Mouse (Mus musculus) urinary bladder, adult 18-20 months (tissue): ENCODE measurements around the gene Clcn2.
"Not testable (repeated sequence)": the region's sequence is repeated elsewhere in the genome, so short reads cannot be mapped to it uniquely, and the experiment has no call there.

Experiments
- DNase-seq, 2 experiments: peaks; one replicate each; pipeline ENCODE4 v3.0.0; 2022; ENCODE audit warnings: low spot score in 2 of 2, mixed read lengths in 2 of 2

The Clcn2 gene

DNA sequence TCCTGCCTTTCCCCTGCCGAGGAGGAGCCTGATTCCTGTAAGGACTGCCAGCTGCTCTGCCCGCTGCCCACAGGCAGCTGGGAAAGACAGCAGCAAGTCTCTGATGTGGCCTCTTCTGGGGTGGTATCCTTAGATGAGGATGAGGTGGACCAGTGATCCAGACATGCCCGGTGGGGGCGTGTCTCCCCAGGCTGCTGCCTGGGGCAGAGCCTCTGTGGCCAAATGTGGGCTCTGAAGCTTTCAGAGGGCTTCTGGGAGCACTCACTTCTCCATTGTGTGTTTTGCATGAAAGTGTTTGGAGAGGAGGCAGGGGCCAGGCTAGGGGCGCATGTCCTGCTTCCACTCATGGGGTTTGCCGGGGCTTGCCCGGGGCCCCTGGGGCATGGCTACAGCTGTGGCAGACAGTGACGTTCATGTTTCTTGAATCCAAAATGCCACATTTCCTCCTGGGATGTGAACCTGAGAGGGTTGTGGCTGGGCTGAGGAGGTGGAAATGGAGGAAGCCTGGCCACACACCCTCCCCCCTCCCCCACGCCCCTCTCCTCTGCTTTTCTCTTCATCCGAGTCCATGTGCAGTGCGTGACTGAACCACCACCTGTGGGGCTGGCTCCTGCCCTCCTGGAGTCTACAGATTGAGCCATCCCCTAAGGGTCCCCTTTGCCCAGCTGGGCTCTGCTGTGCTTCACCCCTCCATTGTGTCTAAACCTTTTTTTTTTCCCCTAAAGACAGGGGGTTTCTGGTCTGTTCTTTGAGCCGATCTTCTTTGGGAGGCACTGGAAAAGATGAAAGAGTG lies 15.6 kb downstream of the Clcn2 start:
- no peak for DNase-seq

DNA sequence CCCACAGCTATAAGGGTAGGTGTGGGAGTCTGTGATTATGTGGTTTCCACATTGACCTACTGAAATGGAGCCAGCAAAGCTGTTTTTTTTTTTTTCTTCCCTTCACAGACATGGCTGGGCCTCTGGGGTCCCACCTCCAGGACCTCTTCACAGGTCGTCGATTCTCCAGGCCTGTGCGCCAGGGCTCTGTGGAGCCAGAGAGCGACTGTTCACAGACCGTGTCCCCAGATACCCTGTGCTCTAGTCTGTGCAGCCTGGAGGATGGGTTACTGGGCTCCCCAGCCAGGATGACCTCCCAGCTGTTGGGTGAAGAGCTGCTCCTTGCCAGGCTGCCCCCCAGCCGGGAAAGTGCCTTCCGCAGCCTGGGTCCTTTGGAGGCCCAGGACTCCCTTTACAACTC lies 16.2 kb downstream of the Clcn2 start:
- no peak for DNase-seq

DNA sequence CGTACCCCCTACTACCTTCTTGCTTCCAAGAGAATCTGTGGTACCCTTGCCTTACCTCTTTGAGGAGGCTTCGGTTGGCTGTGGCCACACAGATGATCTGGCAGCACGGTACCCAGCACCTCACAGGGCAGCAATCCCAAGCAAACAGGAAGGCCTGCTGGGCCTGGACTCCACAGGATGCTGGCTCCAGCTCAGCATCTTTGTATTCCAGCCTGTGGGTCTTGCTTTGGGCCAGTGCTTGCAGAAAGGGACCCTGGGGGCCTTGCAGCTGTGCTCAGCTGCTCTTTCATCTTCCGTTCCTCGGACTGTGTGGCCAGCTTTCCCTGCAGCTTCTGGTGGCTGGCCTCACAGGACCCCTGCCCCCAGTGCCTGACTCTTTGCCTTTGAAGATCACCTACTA lies 17.5 kb downstream of the Clcn2 start:
- DNase-seq: no peak

DNA sequence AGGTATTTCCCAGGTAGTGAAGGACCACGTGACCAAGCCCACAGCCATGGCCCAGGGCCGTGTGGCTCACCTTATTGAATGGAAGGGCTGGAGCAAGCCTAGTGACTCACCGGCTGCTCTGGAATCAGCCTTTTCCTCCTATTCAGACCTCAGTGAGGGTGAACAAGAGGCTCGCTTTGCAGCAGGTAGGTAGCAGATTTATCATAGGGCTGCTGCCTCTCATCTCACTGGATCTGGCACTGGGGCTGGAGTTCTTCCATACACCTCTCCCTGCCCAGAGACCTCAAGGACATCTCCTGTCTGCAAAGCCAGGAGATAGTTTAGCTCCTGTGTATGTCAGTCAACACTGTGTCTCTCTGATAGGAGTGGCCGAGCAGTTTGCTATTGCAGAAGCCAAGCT lies 18.3 kb downstream of the Clcn2 start:
- no peak for DNase-seq

DNA sequence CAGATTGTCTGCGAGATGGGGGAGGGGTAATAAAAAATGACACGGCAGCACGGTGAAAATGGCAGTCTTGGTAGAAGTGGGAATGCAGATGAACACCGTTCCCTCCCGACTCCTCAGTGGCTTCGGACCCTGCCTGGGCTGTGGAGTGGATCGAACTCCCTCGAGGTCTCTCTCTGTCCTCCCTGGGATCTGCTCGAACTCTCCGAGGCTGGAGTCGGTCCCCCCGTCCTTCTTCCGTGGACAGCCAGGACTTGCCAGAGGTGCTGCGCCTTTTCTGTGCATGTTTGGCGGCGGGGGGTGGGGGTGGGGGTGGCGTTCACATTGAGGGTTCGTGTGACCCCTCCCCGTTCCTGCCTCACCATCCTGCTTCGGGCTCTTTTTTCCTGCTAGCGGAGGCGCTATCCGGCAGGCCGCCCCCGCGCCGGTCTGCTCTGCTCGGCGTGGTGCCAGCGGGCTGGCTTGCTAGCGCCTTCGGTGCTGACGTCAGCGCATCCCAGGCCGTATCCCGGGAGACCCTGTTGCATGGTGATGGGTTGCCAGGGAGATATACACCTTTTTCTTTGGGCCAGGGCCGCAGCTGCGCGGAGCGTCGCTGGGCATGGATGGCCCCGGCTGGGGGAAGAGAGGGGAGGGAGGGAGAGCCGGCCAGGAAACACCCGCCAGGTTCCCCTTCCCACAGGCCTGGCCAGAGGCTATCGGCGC lies 21.8 kb downstream of the Clcn2 start:
- DNase-seq: peak in 1 of 2 experiments; percentile 67

DNA sequence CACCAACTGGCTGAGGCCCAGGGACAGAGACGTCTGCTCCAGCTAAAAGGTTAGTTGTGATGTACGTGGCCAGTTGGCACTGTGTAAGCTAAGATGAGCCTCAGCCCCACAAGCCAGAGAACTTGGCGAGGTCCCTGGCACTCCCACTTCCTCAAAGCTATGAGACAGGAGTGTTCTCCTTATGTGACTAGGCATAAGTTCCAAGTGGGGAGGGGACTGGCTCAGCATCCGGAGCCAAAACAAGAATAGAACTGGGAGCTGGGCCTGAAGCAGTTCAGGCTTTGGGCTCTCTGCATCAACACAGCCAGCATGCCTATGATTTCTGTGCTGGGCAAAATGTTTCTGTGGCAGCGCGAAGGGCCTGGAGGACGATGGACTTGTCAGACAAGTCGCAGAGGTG lies 22.8 kb downstream of the Clcn2 start:
- no peak for DNase-seq

DNA sequence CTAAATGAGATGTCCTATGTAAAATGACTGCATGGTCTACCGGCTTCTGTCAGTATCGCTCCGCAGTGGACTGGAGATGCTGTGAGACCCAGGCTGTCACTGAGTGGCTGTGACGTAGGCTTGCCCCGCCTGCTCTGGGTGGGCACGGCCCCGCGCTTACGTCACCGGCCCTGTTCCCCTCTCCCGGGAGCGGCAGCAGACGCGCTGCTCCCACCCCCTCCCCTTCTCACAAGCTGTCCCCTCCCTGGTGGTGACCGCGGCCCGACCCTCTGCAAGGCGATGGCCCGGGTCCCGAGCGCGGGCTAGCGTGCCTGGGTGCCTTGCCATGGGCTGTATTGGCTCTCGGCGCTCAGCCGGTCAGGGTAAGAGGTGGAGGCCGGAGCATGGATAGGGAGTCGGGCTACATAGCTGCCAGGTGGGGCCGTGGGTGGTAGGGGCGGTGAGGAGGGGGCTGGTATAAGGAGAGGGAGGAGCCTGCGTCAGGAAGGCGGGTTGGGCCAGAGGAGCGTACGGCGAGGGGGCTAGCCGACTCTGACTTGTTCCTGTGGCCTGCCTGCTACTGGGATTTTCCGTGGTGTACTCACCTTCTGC lies 24.3 kb downstream of the Clcn2 start, which contains the start of gene Fam131a:
Fam131a (plus strand) TSS at position 131 of the 591 bp plus-strand sequence.
- peak; percentile 65 to 77 for DNase-seq

DNA sequence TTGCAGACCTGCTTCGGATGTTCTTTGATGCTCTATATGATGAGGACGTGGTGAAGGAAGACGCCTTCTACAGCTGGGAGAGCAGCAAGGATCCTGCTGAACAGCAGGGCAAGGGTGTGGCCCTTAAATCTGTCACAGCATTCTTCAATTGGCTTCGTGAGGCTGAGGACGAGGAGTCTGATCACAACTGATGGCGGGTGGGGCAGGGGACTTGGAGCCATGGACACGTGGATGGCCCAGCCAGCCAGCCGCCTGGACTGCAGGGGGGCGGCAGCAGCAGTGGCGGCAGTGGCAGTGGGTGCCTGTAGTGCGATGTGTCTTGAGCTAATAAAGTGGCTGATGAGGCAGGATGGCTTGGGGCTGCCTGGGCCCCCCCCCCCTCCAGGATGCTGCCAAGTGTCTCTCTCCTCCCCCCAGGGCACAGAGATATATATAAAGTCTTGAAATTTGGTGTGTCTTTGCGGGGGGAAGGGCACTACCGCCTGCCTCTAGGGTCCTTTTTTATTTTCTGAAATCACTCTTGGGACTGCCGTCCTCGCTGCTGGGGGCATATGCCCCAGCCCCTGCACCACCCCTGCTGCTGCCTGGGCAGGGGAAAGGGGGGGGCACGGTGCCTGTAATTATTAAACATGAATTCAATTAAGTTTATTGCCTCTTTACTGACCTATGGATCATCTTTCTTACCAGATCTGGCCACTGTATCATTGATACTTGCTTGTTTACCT lies 25.1 kb downstream of the Clcn2 start:
- no peak for DNase-seq

DNA sequence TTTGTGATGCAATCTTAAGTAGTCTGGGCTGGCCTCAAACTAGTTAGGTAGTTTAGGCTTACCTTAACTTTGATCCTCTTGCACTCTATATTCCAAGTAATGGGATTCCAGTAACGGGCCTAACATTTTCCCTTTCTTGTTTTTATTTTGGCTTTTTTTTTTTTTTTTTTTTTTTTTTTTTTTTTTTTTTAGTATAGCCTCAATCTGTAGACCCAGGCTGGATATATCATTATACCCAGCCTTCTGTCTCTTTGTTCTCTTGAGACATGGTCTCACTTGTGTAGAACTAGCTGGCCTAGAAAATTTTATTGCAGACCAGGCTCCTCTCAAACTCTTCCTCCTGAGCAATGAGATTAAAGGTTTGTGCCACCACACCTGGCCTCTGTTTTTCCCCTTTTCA lies 25.9 kb downstream of the Clcn2 start:
- DNase-seq: no peak

DNA sequence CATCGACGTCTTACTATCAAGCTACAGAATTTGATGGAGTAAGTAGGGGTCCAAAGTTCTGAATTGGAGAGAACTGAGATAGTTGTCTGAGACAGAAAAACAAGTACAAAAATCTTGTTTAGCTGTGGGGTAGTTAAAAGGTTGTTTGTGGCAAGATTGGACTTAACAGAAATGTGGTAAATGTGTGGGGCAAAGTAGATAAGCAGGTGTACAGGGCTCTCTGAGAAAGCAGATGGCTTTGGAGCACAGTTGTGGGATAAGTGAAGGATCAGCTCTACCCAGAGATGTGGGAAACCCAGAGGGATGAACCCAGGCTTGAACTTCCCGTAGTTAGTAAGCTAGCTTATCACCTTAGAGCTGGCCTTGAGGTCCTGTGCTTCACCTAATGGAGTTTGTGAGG lies 26.8 kb downstream of the Clcn2 start:
- no peak for DNase-seq

DNA sequence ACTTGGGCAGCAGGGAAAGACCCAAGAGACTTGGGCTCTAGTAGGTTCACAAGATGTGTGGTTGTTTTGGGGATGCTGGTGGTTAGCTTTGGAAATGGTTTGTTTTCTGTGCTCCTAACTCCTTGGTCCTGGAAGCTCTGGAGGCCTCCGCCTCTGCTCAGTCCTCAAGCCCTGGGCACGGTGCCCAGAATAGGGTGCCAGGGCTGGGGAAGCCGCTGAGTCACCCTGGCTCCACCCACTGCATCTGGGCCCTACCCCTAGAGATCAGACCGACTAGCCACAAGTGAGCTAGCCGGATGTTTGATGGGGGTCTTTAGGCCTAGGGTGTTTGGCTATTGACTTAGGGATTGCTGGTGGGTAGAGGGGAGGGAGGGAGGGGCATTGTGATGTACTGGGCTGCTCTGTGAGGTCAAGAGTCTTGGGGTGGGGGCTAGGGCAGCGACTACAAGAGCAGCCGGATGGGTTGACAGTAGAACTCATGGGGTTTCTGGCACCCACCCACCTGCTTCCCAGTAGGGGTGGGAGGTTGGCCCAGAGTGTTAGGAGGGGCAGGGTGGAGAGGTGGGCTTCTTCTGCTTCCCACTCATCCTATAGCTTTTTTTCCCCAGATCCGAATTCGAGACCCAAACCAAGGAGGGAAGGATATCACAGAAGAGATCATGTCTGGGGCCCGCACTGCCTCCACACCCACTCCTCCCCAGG lies 39.4 kb downstream of the Clcn2 start:
- DNase-seq: peak; percentile 79 to 88

DNA sequence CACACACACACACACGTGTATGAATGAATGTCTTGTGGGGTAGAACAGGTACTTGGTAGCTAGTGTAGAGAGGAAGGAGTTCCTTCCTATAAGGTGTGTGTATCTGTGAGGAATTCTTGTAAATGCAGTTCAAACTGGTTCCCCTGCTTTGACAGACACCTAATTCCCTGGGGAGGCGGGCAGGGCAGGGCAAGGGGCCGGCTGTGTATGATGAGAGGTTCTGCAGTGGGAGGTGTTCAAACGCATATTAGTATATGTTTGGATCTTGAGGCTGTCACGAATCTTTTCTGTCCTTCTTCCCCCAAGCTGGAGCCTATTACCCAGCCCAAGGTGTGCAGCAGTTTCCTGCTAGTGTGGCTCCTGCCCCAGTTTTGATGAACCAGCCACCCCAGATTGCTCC lies 40.2 kb downstream of the Clcn2 start:
- DNase-seq: no peak

DNA sequence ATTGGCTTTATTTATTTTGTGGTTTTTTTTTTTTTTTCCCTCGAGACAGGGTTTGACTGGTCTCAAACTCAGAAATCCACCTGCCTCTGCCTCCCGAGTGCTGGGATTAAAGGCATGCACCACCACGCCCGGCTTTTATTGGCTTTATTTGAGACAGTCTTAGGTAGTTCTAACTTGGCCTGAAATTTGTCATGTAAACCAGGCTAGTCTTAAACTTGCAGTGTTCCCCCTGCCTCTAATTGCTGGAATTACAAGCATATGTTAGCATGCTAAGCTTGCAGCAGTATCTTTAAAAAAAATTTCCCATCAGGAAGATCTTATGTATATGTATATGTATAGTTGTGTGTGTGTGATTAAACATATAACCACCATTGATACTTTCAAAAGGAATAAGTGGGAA lies 40.8 kb downstream of the Clcn2 start:
- DNase-seq: no peak

DNA sequence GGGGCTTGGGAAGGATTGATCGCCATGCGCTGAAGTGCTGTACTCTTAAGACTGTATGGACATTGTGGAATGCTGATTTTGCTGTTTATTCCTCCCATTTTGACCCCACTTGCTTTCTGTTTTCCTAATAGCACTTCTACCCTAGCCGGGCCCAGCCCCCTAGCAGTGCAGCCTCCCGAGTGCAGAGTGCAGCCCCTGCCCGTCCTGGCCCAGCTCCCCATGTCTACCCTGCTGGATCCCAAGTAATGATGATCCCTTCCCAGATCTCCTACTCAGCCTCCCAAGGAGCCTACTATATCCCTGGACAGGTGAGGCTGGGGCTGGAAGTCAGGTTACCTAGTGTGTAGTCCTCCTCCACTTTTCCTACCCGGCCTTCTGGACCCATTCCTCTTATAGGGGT lies 42.3 kb downstream of the Clcn2 start:
- no peak for DNase-seq

DNA sequence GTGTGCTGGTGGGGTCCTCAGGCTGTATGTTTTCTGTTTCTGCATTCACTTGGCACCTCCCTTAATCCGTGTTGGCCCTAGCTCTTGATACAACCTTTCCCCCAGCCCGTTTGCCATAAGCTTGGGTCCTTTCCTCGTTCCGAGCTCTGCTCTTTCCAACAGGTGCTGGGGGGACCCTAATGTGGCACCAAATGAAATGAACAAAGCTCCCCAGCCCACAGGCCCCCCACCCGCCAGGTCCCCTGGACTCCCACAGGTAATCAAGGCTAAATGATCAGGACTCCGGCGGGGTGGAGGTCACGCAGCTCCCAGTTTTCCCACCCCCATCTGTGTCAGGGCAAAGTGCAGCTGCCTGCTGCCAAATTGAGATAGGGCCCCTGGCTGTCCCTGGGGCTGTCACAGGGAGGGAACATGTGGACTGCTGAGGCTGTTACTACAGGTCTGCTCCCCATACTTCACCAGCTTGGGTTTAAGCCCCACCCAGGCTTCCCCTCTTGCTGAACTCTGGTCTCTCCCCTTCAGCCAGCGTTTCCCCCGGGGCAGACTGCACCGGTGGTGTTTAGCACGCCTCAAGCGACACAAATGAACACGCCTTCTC lies 43.7 kb downstream of the Clcn2 start:
- no peak for DNase-seq

DNA sequence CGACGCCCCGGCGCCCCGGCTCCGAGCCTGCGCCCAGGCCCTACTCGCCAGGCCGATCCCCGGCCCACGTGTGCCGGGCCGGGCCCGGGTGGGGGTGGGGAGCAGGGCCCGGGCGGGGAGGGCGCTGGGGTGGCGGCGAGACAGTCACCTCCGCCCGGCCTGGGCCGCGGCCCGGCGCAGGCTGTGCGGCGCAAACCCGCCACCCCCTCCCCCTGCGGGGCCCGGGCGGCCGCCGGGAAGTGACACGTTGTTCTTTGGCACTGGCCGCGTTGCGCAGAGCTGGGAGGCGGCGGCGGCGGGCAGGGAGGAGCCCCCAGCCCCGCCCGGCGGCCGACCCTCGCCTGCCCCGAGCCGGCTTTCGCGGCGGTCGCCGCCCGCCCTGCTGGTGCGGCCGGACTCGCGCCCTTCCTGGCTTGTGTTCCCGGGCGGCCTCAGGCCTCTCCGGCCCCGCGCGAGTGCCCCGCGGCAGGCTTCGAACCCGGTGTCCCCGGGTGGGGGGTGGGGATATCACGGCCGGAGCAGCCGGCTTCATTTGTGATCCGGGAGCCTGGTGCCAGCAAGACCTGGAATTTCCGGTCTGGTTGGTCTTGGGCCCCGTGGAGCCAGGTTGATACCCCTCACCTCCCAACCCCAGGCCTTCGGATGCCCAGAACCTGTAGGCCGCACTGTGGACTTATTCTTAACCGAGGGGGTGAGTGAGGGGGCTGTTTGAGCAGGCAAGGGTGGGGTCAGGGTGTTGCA lies 44.4 kb downstream of the Clcn2 start:
- peak; percentile 39 for DNase-seq

DNA sequence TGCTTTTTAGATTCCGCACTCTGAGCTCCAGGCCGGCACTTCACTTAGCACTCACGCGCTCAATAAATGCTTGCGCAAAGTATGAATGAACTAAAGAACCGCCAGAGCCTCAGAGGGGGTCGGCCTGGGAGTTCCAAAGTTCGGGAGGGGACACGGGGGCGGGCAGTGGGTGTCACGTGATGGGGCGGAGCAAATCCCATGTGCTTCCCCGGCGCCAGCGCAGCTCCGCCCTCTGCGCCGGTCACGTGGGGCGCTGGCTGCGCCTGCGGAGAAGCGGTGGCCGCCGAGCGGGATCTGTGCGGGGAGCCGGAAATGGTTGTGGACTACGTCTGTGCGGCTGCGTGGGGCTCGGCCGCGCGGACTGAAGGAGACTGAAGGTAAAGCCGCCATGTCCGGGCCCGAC lies 45.0 kb downstream of the Clcn2 start:
- DNase-seq: peak; percentile 94

DNA sequence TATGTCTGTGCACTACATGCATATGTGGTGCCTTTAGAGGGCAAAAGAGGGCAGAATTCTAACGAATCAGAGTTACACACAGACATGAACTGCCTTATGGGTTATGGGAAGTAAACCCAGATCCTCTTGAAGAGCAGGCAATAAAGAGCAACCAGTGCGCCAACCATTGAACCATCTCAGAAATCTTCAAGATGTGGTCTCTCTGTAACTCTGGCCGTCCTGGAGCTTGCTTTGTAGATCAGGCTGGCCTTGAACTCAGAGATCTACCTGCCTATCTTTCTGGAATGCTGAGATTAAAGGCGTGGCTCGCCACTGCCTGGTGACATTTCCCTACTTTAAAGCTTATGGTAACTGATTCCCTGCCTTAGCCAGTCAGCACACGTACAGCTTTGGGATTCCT lies 45.7 kb downstream of the Clcn2 start:
- DNase-seq: no peak

DNA sequence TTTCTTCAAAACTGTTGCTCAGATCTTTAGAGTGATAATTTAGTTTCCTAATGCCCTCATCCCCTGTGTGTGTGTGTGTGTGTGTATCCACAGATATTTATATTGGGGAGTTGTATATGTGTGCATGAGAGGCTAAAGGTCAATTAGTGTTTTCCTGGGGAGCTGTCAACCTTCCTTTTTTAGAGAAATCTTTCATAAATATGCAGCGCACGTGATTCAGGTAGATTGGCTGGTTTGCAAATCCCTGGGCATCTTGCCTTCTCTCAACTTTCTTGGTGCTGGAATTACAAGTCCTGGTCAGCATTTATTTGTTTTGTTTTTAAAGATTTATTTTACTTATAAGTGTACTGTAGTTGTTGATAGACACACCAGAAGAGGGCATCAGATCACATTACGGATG lies 47.3 kb downstream of the Clcn2 start:
- no peak for DNase-seq

DNA sequence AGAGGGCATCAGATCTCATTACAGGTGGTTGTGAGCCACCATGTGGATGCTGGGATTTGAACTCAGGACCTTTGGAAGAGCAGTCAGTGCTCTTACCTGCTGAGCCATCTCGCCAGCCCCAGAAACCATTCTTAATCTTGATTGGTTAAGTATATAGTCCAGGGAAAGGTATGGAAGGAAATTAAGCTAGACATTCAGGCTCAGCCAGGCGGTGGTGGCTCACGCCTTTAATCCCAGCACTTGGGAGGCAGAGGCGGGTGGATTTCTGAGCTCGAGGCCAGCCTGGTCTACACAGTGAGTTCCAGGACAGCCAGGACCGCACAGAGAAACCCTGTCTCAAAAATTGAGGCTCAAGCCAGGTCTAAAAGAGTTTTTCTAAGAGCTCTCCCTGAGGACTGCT lies 49.5 kb downstream of the Clcn2 start, which contains the start of gene Eif4g1:
Eif4g1 (plus strand) TSS at position 301 of the 400 bp plus-strand sequence.
- DNase-seq: not testable (repeated sequence)
